Mouse (Mus musculus) v-Abl transformed pro-B cells (cell line): ENCODE data around the gene Tmem206.

ENCODE experiments used
- in situ Hi-C, 2 experiments: fragments of 400-800 bp; cut with MboI; formaldehyde crosslinking; loops; one replicate each; pipeline ENCODE4 v1.15.1; 2025; ENCODE audit not compliant: unreplicated experiment in 2 of 2

The Tmem206 gene

GRCm38 (mm10) chr1:191305610-191306009 is 20.1 kb upstream of the Tmem206 start:
- in situ Hi-C loops = loop anchor here (5.0 to 10.0 kb wide), 2 partner anchors 259 to 262 kb away; no protein-coding TSS in a partner anchor

GRCm38 (mm10) chr1:191306316-191306715 is 19.4 kb upstream of the Tmem206 start:
- in situ Hi-C loops = loop anchor here (5.0 to 10.0 kb wide), 2 partner anchors 258 to 261 kb away; no protein-coding TSS in a partner anchor

DNA sequence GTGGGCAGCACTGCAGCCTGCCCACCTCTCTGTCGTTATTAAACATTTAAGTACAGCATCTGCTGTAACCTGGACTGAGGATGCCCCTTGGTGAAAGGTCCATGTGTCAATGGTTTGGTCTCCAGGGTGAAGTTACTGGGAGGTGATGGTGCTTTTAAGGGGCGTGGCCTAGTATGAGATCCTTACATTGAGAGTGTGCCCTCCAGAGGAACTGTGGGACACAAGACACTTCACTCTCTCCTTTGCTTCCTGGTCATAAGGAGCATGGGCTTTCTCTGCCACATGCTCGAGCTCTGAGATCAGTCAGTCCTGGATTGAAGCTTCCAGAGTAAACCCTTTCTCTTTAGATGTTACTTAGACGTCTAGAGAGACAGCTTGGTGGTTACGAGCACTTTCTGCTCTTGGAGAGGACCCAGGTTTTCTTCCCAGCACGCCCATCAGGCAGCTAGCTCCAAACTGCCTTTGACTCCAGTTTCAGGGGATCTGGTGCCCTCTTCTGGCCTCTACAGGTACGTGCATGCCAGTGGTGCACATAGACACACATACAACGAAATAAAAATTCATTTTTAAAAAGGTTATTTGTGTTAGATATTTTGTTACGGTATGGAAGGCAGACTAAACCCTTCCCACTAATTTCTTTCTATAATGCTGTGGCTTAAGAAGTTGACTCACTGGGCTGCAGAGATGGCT is 17.8 kb upstream of the Tmem206 start:
- in situ Hi-C loops = loop anchor here (5.0 to 10.0 kb wide), 2 partner anchors 257 to 259 kb away; no protein-coding TSS in a partner anchor

GRCm38 (mm10) chr1:191311296-191311898 is 14.3 kb upstream of the Tmem206 start:
- in situ Hi-C loops = loop anchor here in 1 of 2 experiments (10.0 kb wide), 1 partner anchor 163 kb away; no protein-coding TSS in a partner anchor

DNA sequence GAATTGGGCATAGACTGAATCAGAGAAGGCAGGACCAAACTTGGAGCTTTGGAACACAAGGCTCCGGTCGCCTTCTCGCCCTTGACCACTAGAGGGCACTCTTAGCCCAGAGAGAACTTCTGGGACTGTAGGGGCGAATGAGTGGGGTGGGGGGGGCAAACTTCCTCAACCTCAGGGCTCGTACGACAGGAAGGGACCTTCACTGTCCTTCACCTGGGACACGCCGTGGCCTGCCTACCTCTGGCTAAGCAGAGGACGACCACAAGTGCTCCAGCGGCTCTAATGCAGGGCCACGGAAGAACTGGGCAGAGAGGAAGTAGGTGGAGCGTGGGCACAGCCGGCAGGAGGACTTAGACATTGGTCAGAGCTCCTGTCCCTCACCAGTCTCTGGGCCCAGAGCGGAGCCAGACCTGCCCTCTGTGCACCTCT is 13.2 kb upstream of the Tmem206 start:
- in situ Hi-C loops = loop anchor here in 1 of 2 experiments (10.0 kb wide), 1 partner anchor 162 kb away; no protein-coding TSS in a partner anchor

DNA sequence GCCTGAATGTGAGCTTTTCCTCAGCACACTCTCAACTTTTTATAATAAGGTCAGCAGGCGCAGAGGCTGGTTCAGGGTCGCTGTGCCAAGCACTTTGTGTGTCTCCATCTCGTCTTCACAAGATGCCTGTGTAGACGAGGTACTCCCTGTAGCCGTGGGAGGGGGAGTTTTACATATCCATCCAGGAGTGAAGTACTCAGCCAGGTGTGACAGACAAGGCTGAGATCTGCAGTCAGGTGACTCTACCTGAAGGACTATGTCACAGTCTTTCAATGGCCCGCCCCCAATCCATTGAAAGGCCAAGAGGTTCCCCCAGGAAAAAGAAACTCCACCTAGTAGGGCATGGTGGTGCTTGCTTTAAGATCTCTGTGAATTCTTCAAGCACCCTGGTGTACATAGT is 12.6 kb upstream of the Tmem206 start:
- in situ Hi-C loops = loop anchor here in 1 of 2 experiments (10.0 kb wide), 1 partner anchor 162 kb away; no protein-coding TSS in a partner anchor

GRCm38 (mm10) chr1:191313926-191314325 is 11.8 kb upstream of the Tmem206 start:
- in situ Hi-C loops = loop anchor here in 1 of 2 experiments (10.0 kb wide), 1 partner anchor 161 kb away; no protein-coding TSS in a partner anchor

GRCm38 (mm10) chr1:191316818-191317217 is 8.9 kb upstream of the Tmem206 start:
- in situ Hi-C loops = loop anchor here (5.0 to 10.0 kb wide), 2 partner anchors 35 to 158 kb away; no protein-coding TSS in a partner anchor

DNA sequence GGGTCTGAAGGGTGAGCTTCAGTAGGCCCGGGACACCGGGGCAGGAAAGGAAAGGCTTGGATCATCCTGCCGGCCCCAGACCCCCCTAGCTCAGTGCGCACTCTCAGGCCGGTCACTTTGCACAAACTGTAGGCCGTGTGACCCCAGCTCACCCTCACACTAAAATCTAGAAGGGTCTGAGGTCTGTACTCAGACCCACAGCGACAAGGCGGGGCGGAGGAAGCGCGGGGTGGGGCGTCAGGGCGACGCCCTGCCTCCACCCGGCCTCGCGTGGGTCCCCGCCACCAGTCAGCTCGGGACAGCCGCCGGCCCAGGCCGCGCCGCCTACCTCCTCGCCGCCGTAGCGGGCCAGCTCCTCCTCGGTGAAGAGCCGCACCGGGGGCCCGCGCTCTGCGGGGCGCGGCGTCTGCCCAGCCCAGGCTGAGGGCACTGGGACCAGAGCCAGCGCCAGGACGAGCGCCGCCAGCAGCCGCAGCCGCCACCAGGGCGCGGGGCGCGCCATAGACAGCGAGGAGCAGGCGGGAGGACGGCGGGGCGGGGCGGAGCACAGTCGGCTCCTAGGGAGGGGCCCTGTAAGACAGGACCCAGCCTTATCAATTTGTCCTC is 8.0 kb upstream of the Tmem206 start, which contains the start of gene Nenf:
TSS of gene Nenf (minus strand) at position 604 of the 606 bp plus-strand sequence.
- in situ Hi-C loops = loop anchor here (5.0 to 10.0 kb wide), 2 partner anchors 35 to 157 kb away; no protein-coding TSS in a partner anchor

GRCm38 (mm10) chr1:191318686-191319085 is 7.0 kb upstream of the Tmem206 start:
- in situ Hi-C loops = loop anchor here (5.0 to 10.0 kb wide), 2 partner anchors 34 to 156 kb away; no protein-coding TSS in a partner anchor

DNA sequence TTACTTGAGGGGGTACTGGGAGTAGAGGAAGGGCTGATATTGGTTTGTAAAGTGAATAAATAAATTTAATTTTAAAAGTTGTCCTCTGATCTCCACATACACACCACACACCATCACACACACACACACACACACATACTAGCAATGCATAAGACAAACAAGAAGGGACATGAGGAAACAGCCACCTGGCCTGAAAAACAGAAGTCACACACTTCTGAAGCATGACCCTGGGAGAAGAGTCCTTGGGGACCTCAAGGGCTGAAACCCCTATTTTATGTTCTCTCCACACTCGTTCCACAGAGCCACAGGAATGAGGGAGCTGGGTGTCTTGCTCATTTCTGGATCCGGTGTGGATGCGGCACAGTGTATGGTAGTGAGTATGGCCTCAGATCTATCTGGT is 2.3 kb upstream of the Tmem206 start:
- in situ Hi-C loops = no loop called here

DNA sequence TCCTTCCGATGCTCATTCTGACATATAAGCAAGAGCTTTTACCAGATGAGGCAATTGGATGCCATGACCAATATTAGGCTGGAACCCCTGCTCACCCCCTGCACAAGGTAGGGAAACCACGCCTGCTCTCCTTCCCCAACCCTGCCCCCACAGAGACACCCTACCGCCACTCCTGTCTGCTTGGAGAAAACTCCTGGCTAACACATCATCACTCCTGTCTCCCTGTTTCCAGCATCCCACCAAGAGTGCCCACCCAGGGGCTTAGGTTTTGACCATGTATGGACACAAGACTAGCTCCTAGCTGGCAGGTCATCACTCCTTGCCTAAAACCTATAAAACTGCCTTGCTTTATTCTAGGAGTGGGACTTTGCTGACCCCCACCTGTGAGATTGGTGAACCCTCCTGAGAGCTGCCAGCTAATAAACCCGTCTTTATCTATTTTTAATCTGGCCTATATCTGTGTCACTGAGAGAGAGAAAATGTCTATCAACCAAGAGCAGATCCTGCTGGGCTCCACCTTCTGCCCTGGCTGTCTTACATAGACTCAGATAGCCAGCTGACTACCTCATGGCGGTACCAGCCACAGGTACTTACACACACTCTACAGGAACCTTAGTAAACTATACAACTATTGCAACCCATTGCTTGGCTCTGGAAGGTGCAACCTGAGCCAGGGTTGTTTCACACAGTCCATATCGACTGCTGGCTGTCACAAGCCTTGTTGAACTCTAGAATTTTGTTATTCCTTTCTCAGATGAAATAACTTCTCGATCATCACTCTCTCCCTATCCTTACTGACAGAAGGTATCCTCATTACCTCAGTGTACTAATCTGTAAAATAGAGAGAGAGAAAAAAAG is 750 bp upstream of the Tmem206 start:
- in situ Hi-C loops = no loop called here

GRCm38 (mm10) chr1:191326233-191326882 is 646 bp downstream of the Tmem206 start:
- in situ Hi-C loops = no loop called here

DNA sequence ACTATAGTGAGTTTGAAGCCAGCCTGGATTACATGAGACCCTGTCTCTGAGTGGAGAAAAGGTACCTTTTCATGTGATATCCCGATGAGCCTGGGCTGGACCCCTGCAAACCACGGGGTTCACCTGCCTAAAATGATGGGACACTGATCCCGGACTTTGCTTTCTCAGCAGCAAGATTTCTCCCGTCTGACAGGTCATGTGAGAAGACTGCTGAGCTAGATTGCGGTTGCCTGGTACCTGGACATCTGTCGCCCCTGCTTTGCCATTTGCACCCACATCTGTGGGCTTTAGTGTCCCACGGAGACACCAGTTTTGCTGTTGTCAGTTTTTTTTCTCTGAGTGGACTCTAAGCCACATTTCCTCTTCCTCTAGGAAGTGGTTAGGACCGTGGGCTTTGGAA is 1.5 kb downstream of the Tmem206 start:
- in situ Hi-C loops = no loop called here

DNA sequence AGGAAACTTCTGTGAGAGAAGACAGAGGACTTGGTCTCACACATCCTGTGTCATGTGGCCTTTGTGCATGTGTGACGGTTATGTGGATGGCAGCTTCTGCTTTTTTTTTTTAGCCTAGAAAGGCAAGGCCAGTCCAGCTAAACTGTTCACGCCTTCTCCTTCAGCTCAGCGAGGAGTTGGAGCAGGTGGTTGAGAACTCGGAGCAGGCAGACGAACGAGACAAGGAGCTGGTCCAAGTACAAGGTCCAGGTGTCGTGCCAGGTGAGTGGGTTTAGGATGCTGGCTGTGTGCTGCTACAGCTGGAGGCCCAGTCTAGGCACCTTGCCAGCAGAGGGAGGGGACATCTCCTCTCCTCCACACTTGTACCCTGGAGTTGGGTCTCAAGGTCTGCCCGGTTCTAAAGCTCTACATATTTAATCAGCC is 2.3 kb downstream of the Tmem206 start:
- in situ Hi-C loops = no loop called here

GRCm38 (mm10) chr1:191330356-191330755 is 4.6 kb downstream of the Tmem206 start:
- in situ Hi-C loops = no loop called here

DNA sequence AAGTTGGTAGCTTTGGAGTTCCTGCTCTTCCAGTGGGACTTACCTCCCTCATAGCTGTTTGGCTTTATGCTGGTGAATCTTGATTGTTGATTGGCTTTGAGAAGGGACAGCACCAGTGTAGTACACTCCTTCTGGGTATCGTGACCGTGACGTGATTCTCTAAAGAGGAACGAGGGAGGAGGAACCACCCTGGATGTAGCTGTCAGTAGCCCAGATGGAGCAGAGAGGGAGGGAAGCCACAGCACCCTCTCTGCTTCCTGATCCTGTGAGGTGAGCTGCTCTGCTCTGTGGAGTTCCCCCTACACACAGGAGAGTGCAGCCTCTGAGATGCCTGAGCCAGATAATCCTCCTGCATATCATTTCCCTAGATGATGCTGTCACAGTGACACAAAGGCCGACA is 8.8 kb downstream of the Tmem206 start:
- in situ Hi-C loops = no loop called here

DNA sequence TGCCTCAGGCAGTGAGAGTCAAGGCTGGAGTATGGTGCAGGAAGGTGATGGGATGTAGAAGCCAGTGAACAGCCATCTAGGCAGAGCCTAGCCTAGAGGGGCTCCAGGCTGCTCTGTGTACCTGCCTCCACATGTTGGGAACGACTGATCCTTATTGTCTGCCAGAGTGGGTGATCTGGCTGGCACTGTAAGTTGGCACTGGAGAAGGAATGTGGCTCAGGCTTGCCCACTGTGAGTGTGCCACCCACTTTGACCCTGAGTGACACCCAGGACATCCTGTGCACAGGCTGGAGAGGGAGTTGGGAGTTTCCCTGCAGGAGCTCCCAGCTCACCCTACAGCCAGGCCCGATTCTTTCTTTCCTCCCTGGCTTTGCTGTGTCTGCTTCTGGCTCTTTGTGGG is 14.2 kb downstream of the Tmem206 start:
- in situ Hi-C loops = no loop called here

DNA sequence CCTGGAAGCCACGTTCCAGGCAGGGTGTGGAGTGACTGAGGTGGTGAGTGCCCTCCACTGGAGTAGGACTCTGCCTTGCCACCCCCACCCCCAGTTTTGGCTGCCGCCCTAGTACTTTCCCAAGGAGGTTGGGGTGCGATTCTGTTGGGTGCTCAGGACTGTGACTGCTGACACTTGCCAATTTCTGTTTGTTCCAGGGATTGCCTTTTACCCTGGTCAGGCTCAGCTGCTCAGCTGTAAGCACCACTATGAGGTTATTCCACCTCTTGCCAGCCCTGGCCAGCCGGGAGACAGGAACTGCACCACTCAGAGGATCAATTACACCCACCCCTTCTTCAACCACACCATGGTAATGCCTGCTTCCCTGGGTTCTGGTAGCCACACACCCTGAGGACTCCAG is 14.8 kb downstream of the Tmem206 start:
- in situ Hi-C loops = no loop called here
